Mouse (Mus musculus): ENCODE data around the gene Acox3.
"Not testable (repeated sequence)": the region's sequence is repeated elsewhere in the genome, so short reads cannot be mapped to it uniquely, and the experiment has no call there.

Gene Acox3

GRCm38 (mm10) chr5:35576409-35577020, 6.3 kb upstream of the Acox3 start:
- no peak for DNase-seq (ENCODE audit: low spot score in 2 of 2)

DNA sequence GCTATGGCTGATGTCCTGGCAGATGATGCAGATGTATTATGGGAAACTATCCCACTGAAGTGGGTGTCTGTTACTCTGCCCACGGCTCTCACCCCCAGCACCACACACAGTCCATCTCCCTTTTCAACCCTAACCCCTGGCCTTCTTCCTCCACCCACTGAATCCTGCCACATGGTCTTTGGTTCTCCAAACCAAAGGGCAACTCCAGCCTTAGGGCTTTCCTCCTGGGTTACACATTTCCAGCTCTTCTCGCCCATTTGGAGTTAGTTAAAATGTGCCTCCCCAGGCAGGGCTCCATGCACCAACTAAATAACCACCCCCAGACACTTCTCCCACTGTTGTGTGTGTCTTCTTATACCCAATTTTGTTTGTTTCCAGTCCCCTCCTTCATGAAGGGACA, 4.4 kb upstream of the Acox3 start:
- no peak for DNase-seq (ENCODE audit: low spot score in 2 of 2)

GRCm38 (mm10) chr5:35579247-35579893, 3.5 kb upstream of the Acox3 start:
- DNase-seq (ENCODE audit: low spot score in 2 of 2): no peak

DNA sequence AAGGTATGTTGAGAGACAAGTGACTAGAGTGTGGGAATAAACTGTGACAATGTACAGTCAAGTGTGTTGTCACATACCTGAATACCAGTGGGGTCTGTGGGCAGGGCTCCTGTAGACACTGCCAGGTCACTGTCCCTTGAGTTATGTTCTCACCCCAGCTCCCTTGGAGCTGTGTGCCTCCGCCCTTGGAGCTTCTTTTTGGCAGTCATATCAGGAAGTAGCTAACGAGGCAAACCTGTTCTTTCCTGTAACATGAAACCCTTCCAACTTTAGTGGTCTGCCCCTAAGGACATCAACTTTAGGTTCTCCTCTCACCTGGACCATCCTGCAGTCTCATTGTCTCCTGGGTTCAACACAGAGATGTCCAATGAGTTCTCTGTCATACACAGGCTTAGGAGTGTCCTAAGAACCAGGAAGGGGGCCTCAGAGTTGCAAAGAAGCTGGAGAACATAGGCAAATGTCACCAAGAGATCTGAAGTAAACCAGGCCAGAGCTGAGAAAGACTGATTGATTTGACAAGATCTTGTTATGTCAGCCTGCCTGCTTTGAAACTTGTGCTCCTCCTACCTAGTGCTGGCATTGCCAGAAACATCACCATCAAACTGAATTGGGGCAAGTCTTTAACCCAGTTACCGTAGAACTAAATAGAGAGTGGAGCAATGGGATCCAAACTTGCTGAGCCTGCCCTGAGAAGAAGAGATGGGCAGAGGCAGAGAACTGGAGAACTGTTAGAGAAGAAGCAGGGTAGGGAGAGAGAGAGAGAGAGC, 2.5 kb upstream of the Acox3 start:
- no peak for DNase-seq (ENCODE audit: low spot score in 2 of 2)

- DNase-seq (ENCODE audit: low spot score in 2 of 2): no peak
Measured at GRCm38 (mm10) chr5:35583221-35583783, 462 bp downstream of the Acox3 start.

GRCm38 (mm10) chr5:35584259-35584658, 1.4 kb downstream of the Acox3 start:
- DNase-seq (ENCODE audit: low spot score in 2 of 2): not testable (repeated sequence)

- no peak for DNase-seq (ENCODE audit: low spot score in 2 of 2)
Measured at GRCm38 (mm10) chr5:35591497-35591896, 8.7 kb downstream of the Acox3 start.

- peak; percentile 37 to 46 for DNase-seq (ENCODE audit: low spot score in 2 of 2)
Measured at GRCm38 (mm10) chr5:35592081-35592736, 9.4 kb downstream of the Acox3 start.

- no peak for DNase-seq (ENCODE audit: low spot score in 2 of 2)
Measured at GRCm38 (mm10) chr5:35592824-35593223, 10.0 kb downstream of the Acox3 start.

GRCm38 (mm10) chr5:35593272-35593671, 10.4 kb downstream of the Acox3 start:
- DNase-seq (ENCODE audit: low spot score in 2 of 2): no peak

GRCm38 (mm10) chr5:35594768-35595167, 11.9 kb downstream of the Acox3 start:
- no peak for DNase-seq (ENCODE audit: low spot score in 2 of 2)

GRCm38 (mm10) chr5:35595706-35596105, 12.9 kb downstream of the Acox3 start:
- DNase-seq (ENCODE audit: low spot score in 2 of 2): peak; percentile 57 to 71

- no peak for DNase-seq (ENCODE audit: low spot score in 2 of 2)
Measured at GRCm38 (mm10) chr5:35596169-35597160, 13.6 kb downstream of the Acox3 start.

DNA sequence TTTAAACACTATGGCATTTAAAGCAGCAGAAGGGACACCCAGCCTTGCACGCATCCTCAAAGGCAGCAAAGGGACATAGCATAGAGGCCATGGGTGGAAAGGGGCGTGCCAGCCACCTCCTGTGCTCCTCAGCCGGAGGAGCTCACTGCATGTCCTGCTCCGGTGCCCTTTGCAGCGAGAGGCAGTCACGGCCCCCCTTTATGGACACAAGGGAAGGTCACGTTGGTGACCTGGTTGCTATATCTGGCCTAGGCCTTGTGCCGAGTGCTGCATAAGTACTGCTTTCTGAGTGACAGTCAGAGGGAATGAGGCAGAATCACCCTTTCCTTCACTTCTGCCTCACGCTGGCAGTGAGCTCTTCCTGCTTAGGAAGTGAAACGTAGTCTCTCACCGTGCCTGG, 17.4 kb downstream of the Acox3 start:
- no peak for DNase-seq (ENCODE audit: low spot score in 2 of 2)

GRCm38 (mm10) chr5:35601526-35601925, 18.7 kb downstream of the Acox3 start:
- no peak for DNase-seq (ENCODE audit: low spot score in 2 of 2)

GRCm38 (mm10) chr5:35605355-35605754, 22.5 kb downstream of the Acox3 start:
- no peak for DNase-seq (ENCODE audit: low spot score in 2 of 2)

DNA sequence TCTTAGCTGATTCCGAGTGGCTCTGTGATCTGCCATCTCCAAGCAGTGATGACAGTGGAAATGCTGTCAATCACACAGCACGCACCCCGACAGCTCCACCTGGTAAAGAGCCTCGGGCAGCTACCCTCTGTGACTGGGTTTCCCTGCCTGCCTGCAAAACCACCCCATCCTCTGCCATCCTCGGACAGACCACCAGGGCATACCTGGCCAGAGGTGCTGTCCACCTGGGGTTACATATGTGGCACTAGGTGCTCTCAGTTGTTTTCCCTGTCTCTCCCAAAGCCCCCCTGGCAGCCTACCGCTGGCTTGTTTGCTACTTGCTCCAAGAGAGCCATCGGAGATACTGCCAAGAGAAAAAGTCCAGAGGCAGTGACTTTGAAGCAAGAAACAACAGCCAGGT, 24.0 kb downstream of the Acox3 start:
- no peak for DNase-seq (ENCODE audit: low spot score in 2 of 2)

DNA sequence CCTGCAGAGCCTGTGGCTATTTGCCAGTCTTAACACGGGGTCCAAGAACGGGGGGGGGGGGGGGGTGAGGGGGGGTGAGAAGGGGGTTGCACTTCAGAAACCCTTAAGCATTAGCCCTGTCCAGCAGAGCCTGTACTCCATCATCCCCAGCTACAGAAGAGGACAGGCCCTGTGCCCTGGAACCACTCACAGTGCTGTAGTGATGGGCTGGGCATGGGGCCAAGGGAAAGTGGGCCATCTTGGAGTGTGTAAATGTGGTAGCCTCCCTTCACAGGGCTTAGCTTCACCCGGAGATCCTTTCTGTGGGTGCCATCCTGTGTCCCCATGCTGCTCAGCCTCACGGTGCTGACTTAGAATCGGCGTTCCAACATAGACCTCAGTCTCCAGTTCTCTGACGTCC, 24.9 kb downstream of the Acox3 start:
- DNase-seq (ENCODE audit: low spot score in 2 of 2): no peak

DNA sequence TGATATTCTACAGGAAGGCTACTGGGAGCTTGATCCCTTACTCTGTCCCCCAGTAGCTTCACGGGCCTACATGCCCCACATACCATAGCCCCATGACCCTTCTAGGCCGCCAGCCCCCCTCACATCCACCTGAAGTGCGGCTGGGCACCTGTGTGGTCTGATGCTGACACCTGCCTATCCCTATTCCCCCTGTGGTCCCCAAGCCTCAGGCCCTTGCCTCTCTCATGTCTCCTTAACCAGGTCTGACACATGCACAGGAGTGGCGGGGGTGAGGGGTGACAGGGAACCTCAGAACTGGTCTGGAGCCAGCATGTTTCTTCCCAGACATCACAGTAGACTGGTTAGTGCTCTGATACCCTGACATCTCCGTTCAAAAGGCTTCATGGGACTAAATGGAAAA, 25.7 kb downstream of the Acox3 start:
- DNase-seq (ENCODE audit: low spot score in 2 of 2): no peak

- DNase-seq (ENCODE audit: low spot score in 2 of 2): peak in 1 of 2 experiments; percentile 71
Measured at GRCm38 (mm10) chr5:35609381-35609780, 26.5 kb downstream of the Acox3 start.

DNA sequence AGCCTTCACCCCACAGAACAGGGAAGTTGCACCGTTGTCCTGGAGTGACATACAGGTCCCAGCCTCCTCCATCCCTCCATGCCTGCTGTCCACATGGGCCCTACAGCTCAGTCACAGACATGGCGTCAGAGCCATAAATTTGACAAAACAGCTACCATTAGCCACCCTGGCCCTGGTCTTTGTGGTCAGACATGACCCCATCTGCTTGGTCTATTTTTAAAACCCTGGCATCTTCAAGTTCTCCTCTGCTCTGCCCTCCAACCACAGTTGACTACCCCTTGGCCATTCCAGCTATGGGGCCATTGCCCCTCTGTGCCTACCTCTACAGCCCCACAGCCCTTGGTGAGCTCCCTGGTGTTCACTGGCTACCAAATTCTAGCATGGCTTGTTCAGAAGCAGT, 27.1 kb downstream of the Acox3 start:
- no peak for DNase-seq (ENCODE audit: low spot score in 2 of 2)
